Mouse (Mus musculus) liver, embryonic 11.5 days (tissue): ENCODE measurements around the gene Tsc2. TPM values are rescaled to one million over a fixed set of nuclear protein-coding genes. Genes with fewer than 3 reads are reported as not detected.

Experiments used
- ATAC-seq: fragments of 200-750 bp; cut with Nextera tagmentation; replicated peaks from 2 replicates; pipeline ENCODE4 v1.8.0; 2017; ENCODE audit warnings: moderate number of reproducible peaks, mild to moderate bottlenecking, moderate TSS enrichment, moderate library complexity; ENCODE audit not compliant: low FRiP score
- DNase-seq: peaks from one replicate; pipeline ENCODE4 v3.0.0-alpha.2; 2017; ENCODE audit warnings: low spot score
- H3K27ac ChIP-seq: fragments of 300-500 bp; sonication (generic); 2 replicates; pipeline ENCODE4 v1.5.1; 2014; ENCODE audit warnings: mild to moderate bottlenecking, low read depth, low read length, control low read depth
- H3K27me3 ChIP-seq: fragments of 300-500 bp; sonication (generic); replicated peaks from 2 replicates; pipeline ENCODE4 v1.6.1; 2014; ENCODE audit warnings: low read length, mixed read lengths; ENCODE audit not compliant: control insufficient read depth, insufficient read depth
- H3K36me3 ChIP-seq: fragments of 300-500 bp; sonication (generic); 2 replicates; pipeline ENCODE4 v1.6.1; 2014; ENCODE audit warnings: mild to moderate bottlenecking, low read length, moderate library complexity, mixed read lengths; ENCODE audit not compliant: control insufficient read depth, insufficient read depth
- H3K4me1 ChIP-seq: fragments of 300-500 bp; sonication (generic); replicated peaks from 2 replicates; pipeline ENCODE4 v1.6.1; 2014; ENCODE audit warnings: low read length, mixed read lengths; ENCODE audit not compliant: control insufficient read depth, insufficient read depth
- H3K4me2 ChIP-seq: fragments of 300-500 bp; sonication (generic); 2 replicates; pipeline ENCODE4 v1.6.1; 2014; ENCODE audit warnings: mild to moderate bottlenecking, control low read depth, moderate library complexity
- H3K4me3 ChIP-seq: fragments of 300-500 bp; sonication (generic); 2 replicates; pipeline ENCODE4 v1.5.1; 2014; ENCODE audit warnings: low read depth, low read length, control low read depth
- H3K9ac ChIP-seq: fragments of 300-500 bp; sonication (generic); 2 replicates; pipeline ENCODE4 v1.6.1; 2014; ENCODE audit warnings: low read depth, low read length, control low read depth
- H3K9me3 ChIP-seq: fragments of 300-500 bp; sonication (generic); 2 replicates; pipeline ENCODE4 v1.6.1; 2016; ENCODE audit warnings: low read length, inconsistent platforms, mixed read lengths; ENCODE audit not compliant: control insufficient read depth
- WGBS: fragments of 180-500 bp; shearing (Covaris S2); extraction: QIAGEN DNeasy Blood & Tissue Kit; methylation state at CpG from one replicate; pipeline ENCODE4 v1.1.7; 2014; 5-methylcytosine and 5-hydroxymethylcytosine counted together
- microRNA-seq: library from miRNA; unstranded; fragments of <30 nt; microRNA quantifications from one replicate; pipeline ENCODE4, GENCODE M21; 2017; ENCODE audit warnings: borderline number of aligned reads
- polyA plus RNA-seq: library from polyadenylated mRNA; unstranded; fragments of >200 nt; fragmentation: Nextera tagmentation; extraction: Ambion mirVana; gene quantifications from 2 replicates; pipeline ENCODE4 v1.2.1, GENCODE M21; 2014

The Tsc2 gene
- polyA plus RNA-seq, 1 experiment from 2014 or later: 55.2 TPM

DNA sequence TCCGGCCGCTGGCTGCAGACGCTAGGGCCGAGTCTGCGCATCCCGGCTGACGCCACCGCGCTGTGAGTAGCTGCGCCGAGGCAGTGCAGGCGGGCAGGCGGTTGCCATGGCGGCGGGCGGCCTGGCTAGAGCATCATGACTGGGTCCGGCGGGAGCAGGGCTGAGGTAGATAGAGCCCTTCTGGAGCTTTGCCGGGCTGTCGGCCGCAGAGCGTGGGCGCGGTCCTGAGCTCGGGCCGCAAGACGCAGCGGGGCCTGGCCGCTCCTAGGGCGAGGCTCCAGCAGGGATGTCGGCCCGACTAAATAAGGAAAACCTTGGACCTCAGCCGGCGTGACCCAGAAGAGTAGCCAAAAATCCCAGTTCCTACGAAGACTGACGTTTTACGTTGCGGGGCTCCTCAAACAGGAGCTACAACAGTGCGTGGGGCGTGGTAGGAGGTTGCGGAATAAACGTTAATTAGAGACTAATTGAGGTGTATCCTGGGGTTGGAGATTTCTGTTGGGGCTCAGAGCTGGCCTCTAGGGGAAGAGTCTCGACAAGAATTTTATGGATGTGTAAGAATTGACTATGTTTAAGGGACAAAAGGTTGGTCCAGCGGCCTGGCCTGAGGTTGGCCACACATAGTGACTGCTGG lies 81.9 kb downstream of the Tsc2 start:
- peak overlapping the region; percentile 93 for H3K27ac ChIP-seq
- H3K4me1 ChIP-seq: peaks cover 7% of the 10 kb centered on the region
- peak overlapping the region; percentile 93 for H3K4me3 ChIP-seq
- H3K9me3 ChIP-seq: no peaks in the 10 kb centered on the region
- H3K36me3 ChIP-seq: no peaks in the 10 kb centered on the region
- WGBS: 2% methylated on average over 44 of the region's 44 CpGs
- H3K27me3 ChIP-seq: no peaks in the 10 kb centered on the region
- DNase-seq (no peak), ATAC-seq (peak; percentile 61)
- peak overlapping the region; percentile 92 for H3K9ac ChIP-seq
- peak overlapping the region; percentile 96 for H3K4me2 ChIP-seq

DNA sequence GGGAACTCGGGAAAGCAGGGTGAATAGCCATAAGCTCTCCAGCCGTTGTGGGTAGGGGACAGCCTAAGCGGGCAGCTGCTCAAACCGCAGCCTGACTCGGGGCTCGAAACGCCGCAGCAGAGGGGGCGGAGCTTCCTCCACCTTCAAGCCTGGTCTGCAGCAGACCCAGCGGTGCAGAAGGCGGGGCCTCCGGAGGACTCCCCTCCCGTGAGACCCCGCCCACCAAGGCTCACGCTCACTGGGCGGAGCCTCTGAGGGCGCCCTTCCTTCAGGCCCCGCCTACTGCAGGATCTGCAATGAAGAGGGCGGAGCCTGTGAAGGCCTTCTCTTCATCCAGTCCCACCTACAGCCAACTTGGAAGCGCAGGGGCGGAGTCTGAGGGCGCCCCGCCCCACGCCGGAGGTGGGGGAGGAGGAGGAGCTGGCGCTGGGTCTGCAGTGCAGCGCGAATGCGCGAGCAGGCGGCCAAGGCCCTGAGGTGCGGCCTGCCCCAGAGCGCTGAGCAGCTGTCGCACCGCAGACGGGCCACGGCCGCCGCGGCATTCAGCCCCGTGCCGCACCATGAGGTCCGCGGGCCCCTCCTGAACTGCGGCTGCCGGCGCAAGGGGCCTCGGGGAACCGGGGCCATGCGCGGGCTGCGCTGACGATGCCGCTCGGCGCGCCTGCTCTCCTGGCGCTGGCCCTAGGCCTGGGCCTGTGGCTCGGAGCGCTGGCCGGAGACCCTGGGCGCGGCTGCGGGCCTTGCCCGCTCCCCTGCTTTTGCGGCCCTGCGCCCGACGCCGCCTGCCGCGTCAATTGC lies 82.6 kb downstream of the Tsc2 start, which contains the start of gene Pkd1:
TSS of gene Pkd1 (plus strand) at position 217 of the 798 bp plus-strand sequence.
- Histone ChIP-seq H3K27ac (peak within 1 kb of the TSS; percentile 93), H3K27me3 (no peaks in the 10 kb centered on the region), H3K4me1 (peaks cover 7% of the 10 kb centered on the region), H3K4me2 (peak within 1 kb of the TSS; percentile 96), H3K4me3 (peak within 1 kb of the TSS; percentile 93), H3K9me3 (no peaks in the 10 kb centered on the region), H3K36me3 (no peaks in the 10 kb centered on the region), H3K9ac (peak within 1 kb of the TSS; percentile 92)
- under 1% methylated on average over 62 of the region's 72 CpGs for WGBS
- ATAC-seq (peak; percentile 93), DNase-seq (peak; percentile 100)

GRCm38 (mm10) chr17:24548921-24549617 lies 83.4 kb downstream of the Tsc2 start:
- Histone ChIP-seq H3K4me1 (peaks cover 7% of the 10 kb centered on the region), H3K9me3 (no peaks in the 10 kb centered on the region), H3K27me3 (peaks cover 3% of the 10 kb centered on the region; the same call in 1 of the 2 replicates), H3K27ac (peak overlapping the region; percentile 52), H3K4me2 (peak overlapping the region; percentile 96), H3K4me3 (peak overlapping the region; percentile 93), H3K9ac (peak overlapping the region; percentile 51), H3K36me3 (no peaks in the 10 kb centered on the region)
- peak; percentile 43 for ATAC-seq
- 2% methylated on average over 23 of the region's 23 CpGs for WGBS
- peak; percentile 70 for DNase-seq

DNA sequence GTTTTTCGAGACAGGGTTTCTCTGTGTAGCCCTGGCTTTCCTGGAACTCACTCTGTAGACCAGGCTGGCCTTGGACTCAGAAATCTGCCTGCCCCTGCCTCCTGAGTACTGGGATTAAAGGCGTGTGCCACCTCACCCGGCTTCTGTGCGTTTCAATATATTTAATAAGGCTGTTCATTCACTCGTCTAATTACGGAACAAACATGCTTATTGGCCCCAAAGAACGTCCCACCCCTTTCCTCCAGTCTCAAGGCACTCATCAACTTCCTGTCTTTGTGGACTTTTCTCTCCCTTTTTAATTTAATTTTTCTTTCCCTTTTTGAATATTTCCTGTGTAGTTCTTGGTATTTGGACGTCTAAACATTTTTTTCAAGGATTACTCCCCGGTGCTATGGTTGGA lies 84.0 kb downstream of the Tsc2 start:
- no peak for ATAC-seq
- peak overlapping the region; percentile 51 for H3K9ac ChIP-seq
- no peaks in the 10 kb centered on the region for H3K36me3 ChIP-seq
- H3K4me3 ChIP-seq: peak overlapping the region; percentile 93
- peak overlapping the region; percentile 52; the same call in 1 of the 2 replicates for H3K27ac ChIP-seq
- peaks cover 7% of the 10 kb centered on the region for H3K4me1 ChIP-seq
- 22% methylated on average over 9 of the region's 9 CpGs for WGBS
- peaks cover 3% of the 10 kb centered on the region; the same call in 1 of the 2 replicates for H3K27me3 ChIP-seq
- DNase-seq: no peak
- peak overlapping the region; percentile 96 for H3K4me2 ChIP-seq
- H3K9me3 ChIP-seq: no peaks in the 10 kb centered on the region

DNA sequence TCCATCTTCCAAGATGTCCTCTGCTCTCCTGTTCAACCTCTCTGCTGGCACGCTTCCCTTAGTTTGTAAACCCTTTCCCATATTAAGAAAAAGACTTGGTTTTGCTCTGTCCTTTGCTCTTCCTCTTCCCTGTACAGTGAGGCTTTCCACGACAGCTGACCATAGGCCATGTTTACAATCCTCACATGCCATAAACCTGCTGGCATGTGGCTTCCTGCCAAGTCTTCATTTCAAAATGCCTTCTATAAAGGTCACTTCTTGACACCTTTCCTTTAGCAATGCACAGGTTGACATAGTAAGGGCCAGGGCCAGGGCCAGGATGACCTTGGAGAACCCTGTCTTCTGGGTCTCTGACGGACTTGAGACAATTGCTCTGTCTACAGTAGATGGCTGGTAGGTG lies 86.2 kb downstream of the Tsc2 start:
- no peak overlapping the region for H3K9ac ChIP-seq
- no peak for DNase-seq
- ATAC-seq: no peak
- no peak overlapping the region for H3K4me2 ChIP-seq
- WGBS: 81% methylated on average over 3 of the region's 3 CpGs
- peaks cover 3% of the 10 kb centered on the region; the same call in 1 of the 2 replicates for H3K27me3 ChIP-seq
- H3K9me3 ChIP-seq: no peaks in the 10 kb centered on the region
- H3K4me1 ChIP-seq: peaks cover 7% of the 10 kb centered on the region
- H3K4me3 ChIP-seq: no peak overlapping the region
- H3K36me3 ChIP-seq: no peaks in the 10 kb centered on the region
- H3K27ac ChIP-seq: no peak overlapping the region

Small RNAs within 50 kb of the gene (microRNA-seq; reads per million reads assigned to microRNA genes)
- gene Gm24589: not detected

Other genes with a start within 250 kb of the Tsc2 start
- gene Rnps1, start 218.1 kb downstream of the Tsc2 start, polyA plus RNA-seq: 336 and 347 TPM in 2 replicates
- 122 and 126 TPM in 2 replicates for gene Eci1, start 206.0 kb downstream of the Tsc2 start, polyA plus RNA-seq
- gene Dnase1l2, start 189.5 kb downstream of the Tsc2 start, polyA plus RNA-seq: 1.1 and 1.3 TPM in 2 replicates
- 20.0 and 23.5 TPM in 2 replicates for gene E4f1, start 162.3 kb downstream of the Tsc2 start, polyA plus RNA-seq
- gene Pgp, start 162.2 kb downstream of the Tsc2 start, polyA plus RNA-seq: 119 and 123 TPM in 2 replicates
- gene Bricd5, start 158.7 kb downstream of the Tsc2 start, polyA plus RNA-seq: 0.25 and 0.26 TPM in 2 replicates
- gene Mlst8, start 153.6 kb downstream of the Tsc2 start, polyA plus RNA-seq: 22.3 TPM in 2 replicates
- 0.47 and 0.56 TPM in 2 replicates for gene Caskin1, start 144.0 kb downstream of the Tsc2 start, polyA plus RNA-seq
- 81.0 and 90.7 TPM in 2 replicates for gene Traf7, start 104.7 kb downstream of the Tsc2 start, polyA plus RNA-seq
- gene Rab26, start 98.4 kb downstream of the Tsc2 start, polyA plus RNA-seq: 2.0 and 2.4 TPM in 2 replicates
- 8.7 and 12.2 TPM in 2 replicates for gene Pkd1, start 82.8 kb downstream of the Tsc2 start, polyA plus RNA-seq
- gene Nthl1, start 50 bp upstream of the Tsc2 start, polyA plus RNA-seq: 21.0 and 23.7 TPM in 2 replicates
- 23.6 and 25.1 TPM in 2 replicates for gene Slc9a3r2, start 17.7 kb upstream of the Tsc2 start, polyA plus RNA-seq
- gene Npw, start 25.8 kb upstream of the Tsc2 start, polyA plus RNA-seq: 0.31 and 0.47 TPM in 2 replicates
- gene Zfp598, start 37.1 kb upstream of the Tsc2 start, polyA plus RNA-seq: 37.4 and 38.3 TPM in 2 replicates
- 0.26 and 0.49 TPM in 2 replicates for gene Syngr3, start 57.3 kb upstream of the Tsc2 start, polyA plus RNA-seq
- 64.2 and 74.7 TPM in 2 replicates for gene Gfer, start 63.5 kb upstream of the Tsc2 start, polyA plus RNA-seq
- 0.56 and 0.58 TPM in 2 replicates for gene Noxo1, start 63.6 kb upstream of the Tsc2 start, polyA plus RNA-seq
- 102 and 109 TPM in 2 replicates for gene Tbl3, start 75.0 kb upstream of the Tsc2 start, polyA plus RNA-seq
- 0.25 and 0.27 TPM in 2 replicates for gene Rnf151, start 85.4 kb upstream of the Tsc2 start, polyA plus RNA-seq
- gene Rps2, start 85.5 kb upstream of the Tsc2 start, polyA plus RNA-seq: 2,083 and 2,225 TPM in 2 replicates
- 301 and 321 TPM in 2 replicates for gene Ndufb10, start 91.8 kb upstream of the Tsc2 start, polyA plus RNA-seq
- not detected in 2 replicates for gene Rpl3l, start 95.2 kb upstream of the Tsc2 start, polyA plus RNA-seq
- 30.7 and 31.0 TPM in 2 replicates for gene Msrb1, start 104.0 kb upstream of the Tsc2 start, polyA plus RNA-seq
- gene Hs3st6, start 120.4 kb upstream of the Tsc2 start, polyA plus RNA-seq: 0.41 and 0.45 TPM in 2 replicates
- 1.9 and 3.0 TPM in 2 replicates for gene Meiob, start 171.7 kb upstream of the Tsc2 start, polyA plus RNA-seq
- 53.8 and 56.3 TPM in 2 replicates for gene Hagh, start 207.5 kb upstream of the Tsc2 start, polyA plus RNA-seq
- 38.3 and 38.6 TPM in 2 replicates for gene Fahd1, start 217.7 kb upstream of the Tsc2 start, polyA plus RNA-seq
- gene Igfals, start 233.4 kb upstream of the Tsc2 start, polyA plus RNA-seq: 4.3 and 4.9 TPM in 2 replicates